Mouse (Mus musculus): ENCODE measurements around the gene Gm49027. TPM values are rescaled to one million over a fixed set of nuclear protein-coding genes. Genes with fewer than 3 reads are reported as not detected.

The Gm49027 gene
- 2.0 and 3.9 TPM in 2 replicates for polyA plus RNA-seq (2012)

GRCm38 (mm10) chr5:123525281-123525680 is at the start of gene Gm49027:
Gm49027 (minus strand) TSS chr5:123525488.

GRCm38 (mm10) chr5:123572357-123573186 is 47.3 kb upstream of the Gm49027 start, which contains the start of gene Vps33a:
Vps33a (minus strand) TSS chr5:123573038.

GRCm38 (mm10) chr5:123523692-123524392 is 1.4 kb downstream of the Gm49027 start, which contains the start of gene Diablo:
Diablo (minus strand) TSS chr5:123524176.

GRCm38 (mm10) chr5:123510160-123510559 is 15.1 kb downstream of the Gm49027 start, which contains the start of gene B3gnt4:
B3gnt4 (plus strand) TSS chr5:123510460.

GRCm38 (mm10) chr5:123489112-123489785 is 36.0 kb downstream of the Gm49027 start, which contains the start of the genes Lrrc43 and Il31:
Lrrc43 (plus strand) TSS chr5:123489305.
Il31 (minus strand) TSS chr5:123489489.

Other genes with a start within 250 kb of the Gm49027 start
- gene Bcl7a, start 181.7 kb downstream of the Gm49027 start, polyA plus RNA-seq (2012), result 36.7 and 37.3 TPM in 2 replicates
- 15.6 and 22.2 TPM in 2 replicates for gene Mlxip, start 130.7 kb downstream of the Gm49027 start, polyA plus RNA-seq (2012)
- not detected in 2 replicates for gene Lrrc43, start 36.2 kb downstream of the Gm49027 start, polyA plus RNA-seq (2012)
- gene Il31, start 36.0 kb downstream of the Gm49027 start, polyA plus RNA-seq (2012), result not detected in 2 replicates
- not detected in 2 replicates for gene B3gnt4, start 15.0 kb downstream of the Gm49027 start, polyA plus RNA-seq (2012)
- gene Diablo, start 1.3 kb downstream of the Gm49027 start, polyA plus RNA-seq (2012), result 10.6 and 11.3 TPM in 2 replicates
- gene Vps33a, start 47.5 kb upstream of the Gm49027 start, polyA plus RNA-seq (2012), result 8.7 and 9.9 TPM in 2 replicates
- gene Clip1, start 159.1 kb upstream of the Gm49027 start, polyA plus RNA-seq (2012), result 16.0 and 17.9 TPM in 2 replicates
- 68.4 and 81.5 TPM in 2 replicates for gene Zcchc8, start 195.6 kb upstream of the Gm49027 start, polyA plus RNA-seq (2012)
- gene Rsrc2, start 223.9 kb upstream of the Gm49027 start, polyA plus RNA-seq (2012), result 14.3 and 28.4 TPM in 2 replicates
- 1.4 and 2.4 TPM in 2 replicates for gene Kntc1, start 224.2 kb upstream of the Gm49027 start, polyA plus RNA-seq (2012)

Data from megakaryocyte-erythroid progenitor cell, adult 5 weeks (primary cell).